Mouse (Mus musculus): ENCODE measurements around the gene Olfr955.

Olfr955 gene

GRCm38 (mm10) chr9:39471844-39472243, at the start of gene Olfr955:
Gene Olfr955 (minus strand): TSS chr9:39471944.
- DNase-seq, result no peak

- no peak for DNase-seq
These were observed 46.9 kb upstream of the Olfr955 start for GRCm38 (mm10) chr9:39518595-39518994.

- no peak for DNase-seq
These were observed 43.8 kb upstream of the Olfr955 start, which contains the start of gene Olfr957 for GRCm38 (mm10) chr9:39515531-39515930. Gene Olfr957 (minus strand): TSS chr9:39515809.

- DNase-seq, result no peak
These were observed 37.7 kb upstream of the Olfr955 start for GRCm38 (mm10) chr9:39509412-39509811.

- DNase-seq, result peak; percentile 0 to 43
These were observed 37.3 kb upstream of the Olfr955 start for GRCm38 (mm10) chr9:39508998-39509397.

- no peak for DNase-seq
These were observed 22.2 kb upstream of the Olfr955 start, which contains the start of gene Olfr44 for GRCm38 (mm10) chr9:39493895-39494294. Gene Olfr44 (minus strand): TSS chr9:39493995.

GRCm38 (mm10) chr9:39456401-39456800, 15.3 kb downstream of the Olfr955 start, which contains the start of gene Olfr954:
Gene Olfr954 (plus strand): TSS chr9:39456701.
- no peak for DNase-seq

GRCm38 (mm10) chr9:39427048-39427447, 44.7 kb downstream of the Olfr955 start, which contains the start of gene Olfr952:
Gene Olfr952 (minus strand): TSS chr9:39427148.
- DNase-seq, result no peak

All from kidney, adult 8-10 months (tissue).